Mouse (Mus musculus): ENCODE data around the gene Mafg.
"Not testable (repeated sequence)": the region's sequence is repeated elsewhere in the genome, so short reads cannot be mapped to it uniquely, and the experiment has no call there.

Gene Mafg

GRCm38 (mm10) chr11:120633520-120634343 is at the start of gene Mafg:
Gene Mafg, minus strand, starts transcription at chr11:120633600.
- DNase-seq (ENCODE audit: low spot score in 2 of 2), result peak; percentile 90 to 91

GRCm38 (mm10) chr11:120682683-120683082 is 49.3 kb upstream of the Mafg start:
- no peak for DNase-seq (ENCODE audit: low spot score in 2 of 2)

- no peak for DNase-seq (ENCODE audit: low spot score in 2 of 2)
Observed at GRCm38 (mm10) chr11:120679909-120680308, 46.5 kb upstream of the Mafg start.

- no peak for DNase-seq (ENCODE audit: low spot score in 2 of 2)
Observed at GRCm38 (mm10) chr11:120676951-120677350, 43.6 kb upstream of the Mafg start.

GRCm38 (mm10) chr11:120675875-120676274 is 42.5 kb upstream of the Mafg start:
- DNase-seq (ENCODE audit: low spot score in 2 of 2), result not testable (repeated sequence)

GRCm38 (mm10) chr11:120673594-120674122 is 40.3 kb upstream of the Mafg start:
- no peak for DNase-seq (ENCODE audit: low spot score in 2 of 2)

- DNase-seq (ENCODE audit: low spot score in 2 of 2), result peak; percentile 96
Observed at GRCm38 (mm10) chr11:120672687-120673593, 39.5 kb upstream of the Mafg start, which contains the start of gene Aspscr1. Gene Aspscr1, plus strand, starts transcription at chr11:120672973.

GRCm38 (mm10) chr11:120666617-120667016 is 33.2 kb upstream of the Mafg start:
- peak in 1 of 2 experiments; percentile 40 for DNase-seq (ENCODE audit: low spot score in 2 of 2)

- DNase-seq (ENCODE audit: low spot score in 2 of 2), result peak; percentile 84 to 87
Observed at GRCm38 (mm10) chr11:120665406-120665805, 32.0 kb upstream of the Mafg start.

GRCm38 (mm10) chr11:120663714-120664113 is 30.3 kb upstream of the Mafg start:
- no peak for DNase-seq (ENCODE audit: low spot score in 2 of 2)

- no peak for DNase-seq (ENCODE audit: low spot score in 2 of 2)
Observed at GRCm38 (mm10) chr11:120662759-120663158, 29.4 kb upstream of the Mafg start.

GRCm38 (mm10) chr11:120661076-120661460 is 27.7 kb upstream of the Mafg start, which contains the start of gene Notum:
Gene Notum, minus strand, starts transcription at chr11:120661175.
- no peak for DNase-seq (ENCODE audit: low spot score in 2 of 2)

- no peak for DNase-seq (ENCODE audit: low spot score in 2 of 2)
Observed at GRCm38 (mm10) chr11:120660301-120661075, 27.1 kb upstream of the Mafg start.

- DNase-seq (ENCODE audit: low spot score in 2 of 2), result no peak
Observed at GRCm38 (mm10) chr11:120659509-120660300, 26.3 kb upstream of the Mafg start.

GRCm38 (mm10) chr11:120658876-120659410 is 25.5 kb upstream of the Mafg start:
- peak; percentile 43 to 74 for DNase-seq (ENCODE audit: low spot score in 2 of 2)

- no peak for DNase-seq (ENCODE audit: low spot score in 2 of 2)
Observed at GRCm38 (mm10) chr11:120657301-120657700, 23.9 kb upstream of the Mafg start.

GRCm38 (mm10) chr11:120654741-120655140 is 21.3 kb upstream of the Mafg start:
- DNase-seq (ENCODE audit: low spot score in 2 of 2), result no peak

GRCm38 (mm10) chr11:120651872-120652271 is 18.5 kb upstream of the Mafg start:
- DNase-seq (ENCODE audit: low spot score in 2 of 2), result no peak

GRCm38 (mm10) chr11:120648001-120648476 is 14.6 kb upstream of the Mafg start, which contains the start of gene Myadml2:
Gene Myadml2, minus strand, starts transcription at chr11:120648158.
- peak in 1 of 2 experiments; percentile 64 for DNase-seq (ENCODE audit: low spot score in 2 of 2)

Measured in heart, adult 9 months (tissue).